Mouse (Mus musculus): ENCODE measurements around the gene Ciart. TPM values are rescaled to one million over a fixed set of nuclear protein-coding genes. Genes with fewer than 3 reads are reported as not detected.
A peak's percentile ranks its signal among the peaks of the same experiment; 100 is the strongest.
"Not testable (repeated sequence)": the region's sequence is repeated elsewhere in the genome, so short reads cannot be mapped to it uniquely, and the experiment has no call there.

Ciart gene
- 1 to 10 TPM in 1 of 2 experiments, under 1 TPM in 1; 0.90 to 1.7 TPM for total RNA-seq (2021)
- long read RNA-seq, experiment 1: 0 reads
- long read RNA-seq, experiment 2, partial matches to known transcripts: 0 of 1 reads
- long read RNA-seq, experiment 2, other reads (novel, unspliced or antisense): 0 of 1 reads

DNA sequence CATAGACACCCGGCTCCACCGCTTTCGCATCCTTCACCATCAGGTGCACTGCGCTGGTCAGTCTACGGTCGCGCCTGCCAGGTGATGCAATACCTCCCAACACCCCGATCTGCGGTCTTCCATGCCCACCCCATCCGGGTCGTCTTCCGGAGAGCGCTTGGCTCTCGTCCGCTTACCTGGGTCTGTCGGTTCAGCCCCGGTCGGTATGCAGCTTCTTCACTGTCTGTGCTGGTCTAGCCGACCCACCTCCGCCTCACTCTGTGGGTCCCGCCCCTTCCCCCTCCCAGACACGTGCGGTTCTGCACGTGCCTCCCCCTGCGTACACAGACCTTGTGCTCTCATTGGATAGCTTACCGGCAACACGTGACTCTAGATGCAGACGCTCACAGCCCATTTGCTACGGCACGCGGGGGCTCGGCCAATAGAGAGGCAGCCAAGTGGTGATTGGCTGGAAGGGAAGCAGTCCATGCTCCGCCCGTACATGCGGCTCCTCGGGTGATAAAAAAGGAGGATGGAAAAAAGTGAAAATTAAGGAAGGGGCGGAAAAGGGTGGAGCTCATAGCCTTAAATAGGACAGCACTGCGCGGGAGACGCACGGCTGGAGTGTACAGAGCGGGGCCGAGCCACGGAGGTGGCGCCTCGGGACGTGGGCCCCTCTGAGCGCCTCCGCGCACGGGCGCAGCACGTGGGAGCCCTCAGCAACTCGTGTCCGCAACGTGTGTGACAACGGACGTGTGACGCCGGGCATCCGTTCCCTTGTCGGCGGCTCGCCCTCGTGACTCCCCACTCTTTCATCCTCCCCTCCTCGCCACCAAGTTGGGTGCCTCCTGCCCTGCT, at the start of gene Ciart:
Gene Ciart, minus strand, starts transcription at position 273 of the 837 bp plus-strand sequence.
- DNase-seq: peak; percentile 93
- intact Hi-C loops (cut with DNase I; ENCODE audit: low total_unique reads): loop anchor here (2.0 kb wide), 1 partner anchor 25 kb away; no protein-coding TSS in a partner anchor

DNA sequence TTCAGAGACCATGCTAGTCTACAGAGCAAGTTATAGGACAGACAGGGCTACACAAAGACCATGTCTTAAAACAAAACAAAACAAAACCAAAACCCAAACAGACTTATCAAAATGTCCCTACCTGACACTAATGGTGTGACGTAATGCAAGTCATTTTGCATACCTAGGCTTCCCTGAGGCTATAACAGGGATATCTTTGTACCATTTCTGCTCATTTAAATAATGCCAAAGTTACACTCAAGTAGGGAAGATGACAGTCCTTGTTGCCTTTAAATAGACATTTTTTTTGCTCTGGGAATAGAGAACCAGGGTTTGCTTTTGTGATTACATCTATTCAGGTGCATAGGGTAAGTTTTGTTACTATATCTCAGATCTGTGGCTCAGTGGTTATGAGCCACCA, 49.4 kb upstream of the Ciart start:
- no peak for DNase-seq
- intact Hi-C loops (cut with DNase I; ENCODE audit: low total_unique reads): no loop called here

GRCm38 (mm10) chr3:95930471-95930789, 48.4 kb upstream of the Ciart start:
- intact Hi-C loops (cut with DNase I; ENCODE audit: low total_unique reads): no loop called here
- no peak for DNase-seq

DNA sequence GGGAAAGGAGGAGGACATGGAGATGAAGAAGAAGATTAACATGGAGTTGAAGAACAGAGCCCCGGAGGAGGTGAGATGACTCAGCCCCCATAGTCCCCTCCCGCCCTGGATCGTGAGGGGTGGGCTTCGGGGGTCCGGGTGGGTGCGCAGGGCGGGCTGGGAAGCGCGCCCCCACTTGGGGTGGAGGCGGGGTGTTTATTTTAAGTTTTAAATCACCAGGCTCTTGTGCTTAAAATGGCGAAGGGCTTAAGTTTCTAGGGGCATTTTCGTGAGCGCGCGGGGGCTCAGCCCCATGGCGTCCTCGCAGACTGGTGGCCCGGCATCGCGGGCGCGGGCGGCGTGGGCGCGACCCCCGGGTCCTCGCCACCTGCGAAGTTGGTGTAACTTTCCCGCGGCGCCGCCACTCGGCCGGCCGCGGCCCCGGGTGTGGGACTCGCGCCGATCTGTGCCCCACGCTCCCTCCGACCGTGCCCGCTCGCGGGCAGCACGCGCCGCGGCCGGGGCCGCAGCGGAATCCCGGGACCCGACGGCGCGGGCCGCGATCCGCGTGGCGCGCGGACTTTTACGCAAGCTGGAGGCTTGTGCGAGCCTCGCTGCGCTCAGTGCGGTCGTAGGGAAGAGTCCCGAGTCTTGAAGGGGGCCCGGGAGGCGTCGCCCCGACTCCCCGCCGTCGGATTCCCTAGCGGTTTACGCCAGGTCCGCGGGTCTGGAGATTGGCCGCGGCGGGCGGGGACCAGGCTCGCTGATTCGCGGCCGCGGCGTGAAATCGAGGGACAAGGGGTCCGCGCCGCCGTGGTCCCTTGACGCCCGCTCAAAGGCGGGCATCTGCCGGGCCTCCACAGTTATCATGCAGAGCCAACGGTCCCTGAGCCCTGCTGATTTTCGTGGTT, 47.8 kb upstream of the Ciart start:
- DNase-seq: peak; percentile 54
- intact Hi-C loops (cut with DNase I; ENCODE audit: low total_unique reads): no loop called here

DNA sequence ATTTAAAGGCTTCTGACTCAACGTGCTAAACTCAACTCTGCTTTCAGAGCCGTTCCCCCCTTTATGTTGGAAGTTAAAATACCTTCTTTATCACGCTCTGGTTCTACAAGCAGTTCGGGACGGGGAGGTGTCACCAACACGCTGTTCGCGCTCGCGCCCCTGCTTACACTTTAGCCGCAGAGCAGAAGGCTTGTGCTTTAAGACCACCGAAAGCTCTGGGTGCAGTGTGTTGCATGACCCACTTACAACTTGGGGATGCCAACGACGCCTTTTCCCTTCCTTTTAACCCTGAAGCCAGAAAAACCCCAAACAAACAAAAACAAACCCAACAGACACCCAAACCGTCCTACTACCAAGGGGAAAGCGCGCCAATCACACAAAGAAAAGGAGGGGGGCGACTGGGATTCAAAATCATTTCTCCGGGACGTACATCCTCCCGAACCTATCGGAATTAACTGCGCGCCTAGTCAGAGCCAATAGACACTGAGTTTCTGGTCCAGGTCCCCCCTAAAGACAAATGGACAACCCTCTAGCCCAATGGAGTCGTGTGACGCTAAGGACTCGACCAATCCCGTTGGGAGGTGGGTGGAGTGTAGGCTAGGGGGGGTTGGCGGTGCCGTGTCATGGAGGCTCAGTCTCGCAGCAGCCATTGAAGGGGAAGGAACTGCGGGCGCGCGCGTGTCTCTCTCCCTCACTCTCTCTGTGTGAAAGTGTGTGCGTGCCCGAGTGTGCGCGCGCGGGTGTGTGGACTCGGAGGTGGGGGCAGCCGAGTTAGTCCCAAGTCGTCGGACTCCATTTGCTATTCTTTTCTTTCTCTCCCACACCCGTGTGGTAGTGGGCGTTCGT, 46.8 kb upstream of the Ciart start, which contains the start of gene Anp32e:
Gene Anp32e, plus strand, starts transcription at position 589 of the 846 bp plus-strand sequence.
- DNase-seq: peak; percentile 95
- intact Hi-C loops (cut with DNase I; ENCODE audit: low total_unique reads): no loop called here

GRCm38 (mm10) chr3:95928261-95928657, 46.2 kb upstream of the Ciart start:
- DNase-seq: no peak
- intact Hi-C loops (cut with DNase I; ENCODE audit: low total_unique reads): no loop called here

GRCm38 (mm10) chr3:95925087-95925486, 43.0 kb upstream of the Ciart start:
- DNase-seq: no peak
- intact Hi-C loops (cut with DNase I; ENCODE audit: low total_unique reads): no loop called here

DNA sequence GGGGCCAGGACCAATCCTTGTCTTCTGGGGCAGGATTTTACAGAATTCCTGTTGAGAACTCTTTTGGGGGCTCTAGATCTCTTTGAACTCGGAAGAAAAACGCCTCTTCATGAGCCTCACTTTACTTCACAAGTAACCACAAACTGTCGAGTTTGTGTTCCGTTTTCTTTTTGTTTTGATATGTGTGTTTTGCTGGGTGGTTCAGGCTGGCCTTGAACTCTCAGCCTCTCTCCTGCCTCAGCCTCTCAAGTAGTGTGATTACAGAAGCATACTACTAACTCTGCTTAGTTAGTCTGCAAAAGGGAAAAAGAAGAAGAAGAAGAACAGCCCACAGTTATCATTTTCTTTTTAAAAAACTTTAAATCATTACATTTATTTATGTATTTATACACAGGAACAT, 42.1 kb upstream of the Ciart start:
- DNase-seq: no peak
- intact Hi-C loops (cut with DNase I; ENCODE audit: low total_unique reads): no loop called here

DNA sequence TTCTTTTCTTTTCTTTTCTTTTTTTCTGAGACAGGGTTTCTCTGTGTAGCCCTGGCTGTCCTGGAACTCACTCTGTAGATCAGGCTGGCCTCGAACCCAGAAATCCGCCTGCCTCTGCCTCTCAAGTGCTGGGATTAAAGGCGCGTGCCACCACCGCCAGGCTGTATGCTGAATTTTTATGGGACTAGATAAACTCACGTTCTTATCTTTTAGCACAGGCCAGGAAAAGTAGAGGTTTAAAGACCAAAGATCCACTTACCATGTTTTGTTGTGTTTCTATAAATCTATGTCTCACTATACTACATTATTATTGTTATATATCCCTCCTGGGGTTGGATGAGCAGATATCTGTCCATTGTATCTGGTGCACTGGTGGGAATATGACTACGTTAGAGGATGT, 41.4 kb upstream of the Ciart start:
- DNase-seq; intact Hi-C loops (cut with DNase I; ENCODE audit: low total_unique reads): not testable (repeated sequence)

- intact Hi-C loops (cut with DNase I; ENCODE audit: low total_unique reads); DNase-seq: not testable (repeated sequence)
Observed at GRCm38 (mm10) chr3:95920532-95920931, 38.5 kb upstream of the Ciart start.

DNA sequence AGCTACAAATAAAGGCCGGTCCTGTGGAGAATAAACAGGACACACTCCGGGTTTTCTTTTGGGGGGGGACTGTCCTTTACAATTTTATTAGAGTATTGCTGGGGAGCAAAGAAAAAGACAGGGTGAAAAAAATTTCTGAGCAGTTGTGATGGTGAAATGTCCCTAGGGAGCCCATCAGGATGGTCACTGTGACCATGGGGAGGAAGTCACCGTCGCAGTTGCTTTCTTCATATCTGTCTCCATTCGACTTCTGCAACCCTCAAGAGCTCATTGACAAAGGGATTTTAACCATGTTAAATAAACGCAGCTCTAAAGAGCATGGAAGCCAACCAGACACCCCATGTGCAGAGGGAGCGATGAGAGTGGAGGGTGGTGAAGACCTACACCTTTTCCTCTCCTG, 34.7 kb upstream of the Ciart start:
- intact Hi-C loops (cut with DNase I; ENCODE audit: low total_unique reads): no loop called here
- no peak for DNase-seq

- intact Hi-C loops (cut with DNase I; ENCODE audit: low total_unique reads): no loop called here
- DNase-seq: no peak
Observed at GRCm38 (mm10) chr3:95914706-95915105, 32.7 kb upstream of the Ciart start.

GRCm38 (mm10) chr3:95907613-95908012, 25.6 kb upstream of the Ciart start:
- intact Hi-C loops (cut with DNase I; ENCODE audit: low total_unique reads): loop anchor here (2.0 to 5.0 kb wide), 2 partner anchors 25 to 45 kb away; partner anchors contain the start of gene Ciart

GRCm38 (mm10) chr3:95906860-95907259, 24.8 kb upstream of the Ciart start:
- intact Hi-C loops (cut with DNase I; ENCODE audit: low total_unique reads): loop anchor here (2.0 to 5.0 kb wide), 2 partner anchors 24 to 45 kb away; partner anchors contain the start of gene Ciart
- peak; percentile 49 for DNase-seq

More at GRCm38 (mm10) chr3:95907613-95908012, 25.6 kb upstream of the Ciart start:
- DNase-seq: no peak

DNA sequence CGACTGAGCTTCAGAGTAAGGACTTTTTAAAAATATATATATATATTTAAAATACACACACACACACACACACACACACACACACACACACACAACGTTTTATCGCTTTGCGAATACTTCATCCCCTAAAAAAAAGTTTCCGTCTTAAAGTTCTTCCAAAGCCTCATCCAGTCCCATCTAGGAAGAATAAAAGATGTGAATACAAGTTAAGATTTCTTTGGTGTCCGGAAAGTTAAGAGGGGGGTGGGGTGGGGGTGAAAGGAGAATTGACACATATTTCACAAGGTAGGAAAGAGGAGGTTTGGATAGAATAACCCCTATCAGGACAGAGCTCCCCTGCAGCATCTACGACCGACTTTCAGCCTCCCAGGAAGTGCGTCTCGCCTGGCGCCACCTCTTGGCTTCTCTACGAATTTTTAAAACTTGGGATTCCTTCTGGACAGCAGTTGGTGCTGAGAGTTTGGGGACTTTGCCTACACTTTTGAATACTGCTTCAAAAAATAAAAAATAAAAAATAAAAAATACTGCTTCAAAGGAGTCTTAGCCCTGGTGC, 24.0 kb upstream of the Ciart start:
- DNase-seq: peak; percentile 36
- intact Hi-C loops (cut with DNase I; ENCODE audit: low total_unique reads): loop anchor here (2.0 to 5.0 kb wide), 2 partner anchors 23 to 44 kb away; partner anchors contain the start of gene Ciart

GRCm38 (mm10) chr3:95905146-95905939, 23.3 kb upstream of the Ciart start:
- DNase-seq: peak; percentile 13
- intact Hi-C loops (cut with DNase I; ENCODE audit: low total_unique reads): loop anchor here (5.0 kb wide), 1 partner anchor 43 kb away; no protein-coding TSS in a partner anchor

GRCm38 (mm10) chr3:95904568-95904967, 22.5 kb upstream of the Ciart start, which contains the start of gene Car14:
Gene Car14 (minus strand): TSS chr3:95904691.
- DNase-seq: peak; percentile 36
- intact Hi-C loops (cut with DNase I; ENCODE audit: low total_unique reads): no loop called here

All from gastrocnemius, postnatal 14 days (tissue).